Mouse (Mus musculus): ENCODE results near the gene Fignl1. TPM values are rescaled to one million over a fixed set of nuclear protein-coding genes. Genes with fewer than 3 reads are reported as not detected.
A peak's percentile ranks its signal among the peaks of the same experiment; 100 is the strongest.

Gene Fignl1
- polyA plus RNA-seq, 1 experiment from 2014 or later: 99.1 TPM

- WGBS: 93% methylated on average over 4 of the region's 4 CpGs
- H3K4me2 ChIP-seq: no peak overlapping the region
- no peak for DNase-seq (ENCODE audit: low spot score, missing footprints)
- no peak overlapping the region for H3K4me3 ChIP-seq (ENCODE audit: low read depth, low read length)
- H3K36me3 ChIP-seq (ENCODE audit: control insufficient read depth, insufficient read depth, low read length): peaks cover 19% of the 10 kb centered on the region
- H3K27ac ChIP-seq (ENCODE audit: low read depth, low read length): no peak overlapping the region
- ATAC-seq (ENCODE audit: low FRiP score): no peak
- H3K4me1 ChIP-seq (ENCODE audit: control insufficient read depth, insufficient read depth, low read length): peaks cover 11% of the 10 kb centered on the region; the same call in 1 of the 2 replicates
- no peaks in the 10 kb centered on the region for H3K9me3 ChIP-seq (ENCODE audit: control insufficient read depth, low read length)
- H3K9ac ChIP-seq (ENCODE audit: low read length): no peak overlapping the region
- H3K27me3 ChIP-seq (ENCODE audit: control insufficient read depth, insufficient read depth, low read length): no peaks in the 10 kb centered on the region
These were observed 2.8 kb downstream of the Fignl1 start for GRCm38 (mm10) chr11:11805951-11806350.

DNA sequence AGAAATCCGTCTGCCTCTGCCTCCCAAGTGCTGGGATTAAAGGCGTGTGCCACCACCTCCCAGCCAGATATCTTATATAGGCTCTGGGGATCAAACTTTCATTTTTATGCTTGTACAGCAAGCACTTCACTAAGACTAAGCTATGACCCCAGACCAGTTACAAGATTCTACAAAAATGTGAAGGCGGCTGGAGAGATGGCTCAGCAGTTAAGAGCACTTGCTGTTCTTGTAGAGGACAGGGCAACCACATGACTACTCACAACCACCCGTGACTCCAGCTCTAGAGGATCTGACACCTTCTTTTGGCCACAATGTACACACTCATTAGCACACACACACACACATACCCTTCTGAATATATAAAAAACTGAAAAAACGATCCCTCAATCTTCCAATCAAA, 4.3 kb downstream of the Fignl1 start:
- H3K36me3 ChIP-seq (ENCODE audit: control insufficient read depth, insufficient read depth, low read length): peaks cover 22% of the 10 kb centered on the region
- no peak for ATAC-seq (ENCODE audit: low FRiP score)
- no peak overlapping the region for H3K27ac ChIP-seq (ENCODE audit: low read depth, low read length)
- DNase-seq (ENCODE audit: low spot score, missing footprints): peak; percentile 19
- no peak overlapping the region for H3K9ac ChIP-seq (ENCODE audit: low read length)
- H3K4me3 ChIP-seq (ENCODE audit: low read depth, low read length): no peak overlapping the region
- WGBS: 86% methylated on average over 5 of the region's 5 CpGs
- no peaks in the 10 kb centered on the region for H3K27me3 ChIP-seq (ENCODE audit: control insufficient read depth, insufficient read depth, low read length)
- peaks cover 5% of the 10 kb centered on the region; the same call in 1 of the 2 replicates for H3K4me1 ChIP-seq (ENCODE audit: control insufficient read depth, insufficient read depth, low read length)
- H3K9me3 ChIP-seq (ENCODE audit: control insufficient read depth, low read length): no peaks in the 10 kb centered on the region
- H3K4me2 ChIP-seq: no peak overlapping the region

DNA sequence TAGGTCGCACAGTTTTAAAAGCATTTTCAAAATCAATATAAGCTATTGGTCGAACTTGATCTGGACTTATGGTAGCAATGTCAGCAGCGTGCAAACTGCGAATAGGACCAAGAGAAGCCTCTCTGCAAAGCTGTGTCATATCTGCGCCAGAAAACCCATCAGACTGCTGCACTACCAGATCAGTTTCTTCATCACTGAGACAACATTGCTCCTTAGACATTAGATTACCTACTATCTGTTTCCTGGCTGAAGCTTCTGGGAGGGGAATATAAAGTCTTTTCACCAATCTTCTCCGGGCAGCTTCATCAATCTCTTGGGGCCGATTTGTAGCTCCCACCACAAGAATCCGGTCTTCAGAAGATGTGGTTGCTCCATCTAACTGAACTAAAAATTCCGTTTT, 7.7 kb downstream of the Fignl1 start:
- Histone ChIP-seq H3K4me2 (no peak overlapping the region), H3K9me3 (ENCODE audit: control insufficient read depth, low read length) (no peaks in the 10 kb centered on the region), H3K4me3 (ENCODE audit: low read depth, low read length) (no peak overlapping the region), H3K27ac (ENCODE audit: low read depth, low read length) (no peak overlapping the region), H3K36me3 (ENCODE audit: control insufficient read depth, insufficient read depth, low read length) (peaks cover 25% of the 10 kb centered on the region), H3K4me1 (ENCODE audit: control insufficient read depth, insufficient read depth, low read length) (no peaks in the 10 kb centered on the region), H3K27me3 (ENCODE audit: control insufficient read depth, insufficient read depth, low read length) (no peaks in the 10 kb centered on the region), H3K9ac (ENCODE audit: low read length) (no peak overlapping the region)
- DNase-seq (ENCODE audit: low spot score, missing footprints): no peak
- 92% methylated on average over 9 of the region's 9 CpGs for WGBS
- no peak for ATAC-seq (ENCODE audit: low FRiP score)

GRCm38 (mm10) chr11:11800304-11800703, 8.5 kb downstream of the Fignl1 start:
- ATAC-seq (ENCODE audit: low FRiP score) (no peak), DNase-seq (ENCODE audit: low spot score, missing footprints) (no peak)
- Histone ChIP-seq H3K27me3 (ENCODE audit: control insufficient read depth, insufficient read depth, low read length) (no peaks in the 10 kb centered on the region), H3K4me2 (no peak overlapping the region), H3K4me3 (ENCODE audit: low read depth, low read length) (no peak overlapping the region), H3K4me1 (ENCODE audit: control insufficient read depth, insufficient read depth, low read length) (no peaks in the 10 kb centered on the region), H3K9ac (ENCODE audit: low read length) (no peak overlapping the region), H3K36me3 (ENCODE audit: control insufficient read depth, insufficient read depth, low read length) (peaks cover 25% of the 10 kb centered on the region), H3K27ac (ENCODE audit: low read depth, low read length) (no peak overlapping the region), H3K9me3 (ENCODE audit: control insufficient read depth, low read length) (no peaks in the 10 kb centered on the region)
- WGBS: 99% methylated on average over 3 of the region's 3 CpGs

DNA sequence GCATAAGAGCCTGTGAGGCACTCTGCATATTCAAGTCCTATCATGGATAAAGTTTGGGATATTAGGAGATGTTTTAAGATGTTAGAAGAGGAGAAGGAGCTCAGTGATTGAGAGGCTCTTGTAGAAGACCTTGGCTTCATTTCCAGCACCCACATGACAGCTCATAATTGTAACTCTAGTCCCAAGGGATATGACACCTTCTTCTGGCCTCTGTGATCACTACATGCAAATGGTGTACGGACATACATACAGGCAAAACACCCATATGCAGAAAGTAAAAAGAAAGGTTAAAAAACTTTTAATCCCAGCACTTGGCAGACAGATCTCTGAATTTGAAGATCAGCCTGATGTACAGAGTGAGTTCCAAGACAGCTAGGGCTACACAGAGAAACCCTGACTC, 10.1 kb downstream of the Fignl1 start:
- no peaks in the 10 kb centered on the region for H3K4me1 ChIP-seq (ENCODE audit: control insufficient read depth, insufficient read depth, low read length)
- no peaks in the 10 kb centered on the region for H3K27me3 ChIP-seq (ENCODE audit: control insufficient read depth, insufficient read depth, low read length)
- H3K9me3 ChIP-seq (ENCODE audit: control insufficient read depth, low read length): no peaks in the 10 kb centered on the region
- ATAC-seq (ENCODE audit: low FRiP score) (no peak), DNase-seq (ENCODE audit: low spot score, missing footprints) (no peak)
- peaks cover 25% of the 10 kb centered on the region for H3K36me3 ChIP-seq (ENCODE audit: control insufficient read depth, insufficient read depth, low read length)
- no peak overlapping the region for H3K4me3 ChIP-seq (ENCODE audit: low read depth, low read length)
- H3K4me2 ChIP-seq: no peak overlapping the region
- 97% methylated on average over 1 of the region's 1 CpGs for WGBS
- no peak overlapping the region for H3K27ac ChIP-seq (ENCODE audit: low read depth, low read length)
- H3K9ac ChIP-seq (ENCODE audit: low read length): no peak overlapping the region

DNA sequence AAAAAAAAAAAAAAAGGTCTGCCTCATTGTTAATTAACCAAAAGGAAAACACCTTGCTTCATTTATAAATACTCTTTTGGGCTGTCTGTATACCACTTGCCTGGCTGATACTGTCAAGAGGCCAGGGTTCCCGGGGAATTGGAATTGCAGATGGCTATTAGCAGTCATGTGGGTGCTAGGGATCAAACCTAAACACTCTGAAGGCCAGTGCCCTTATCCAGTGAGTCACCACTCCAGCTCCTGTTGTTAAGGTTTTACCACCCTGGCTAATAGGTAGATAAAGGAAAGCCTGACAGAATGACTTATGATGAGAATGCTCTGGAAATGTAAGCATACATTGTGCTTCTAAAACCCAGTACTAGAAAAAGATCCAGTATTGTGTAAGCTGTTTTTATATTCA, 14.1 kb downstream of the Fignl1 start:
- no peaks in the 10 kb centered on the region for H3K4me1 ChIP-seq (ENCODE audit: control insufficient read depth, insufficient read depth, low read length)
- H3K4me2 ChIP-seq: no peak overlapping the region
- no peak for DNase-seq (ENCODE audit: low spot score, missing footprints)
- H3K4me3 ChIP-seq (ENCODE audit: low read depth, low read length): no peak overlapping the region
- H3K9me3 ChIP-seq (ENCODE audit: control insufficient read depth, low read length): no peaks in the 10 kb centered on the region
- no peak overlapping the region for H3K27ac ChIP-seq (ENCODE audit: low read depth, low read length)
- WGBS: 94% methylated on average over 1 of the region's 1 CpGs
- no peak overlapping the region for H3K9ac ChIP-seq (ENCODE audit: low read length)
- no peak for ATAC-seq (ENCODE audit: low FRiP score)
- peaks cover 2% of the 10 kb centered on the region; the same call in 1 of the 2 replicates for H3K36me3 ChIP-seq (ENCODE audit: control insufficient read depth, insufficient read depth, low read length)
- H3K27me3 ChIP-seq (ENCODE audit: control insufficient read depth, insufficient read depth, low read length): no peaks in the 10 kb centered on the region

DNA sequence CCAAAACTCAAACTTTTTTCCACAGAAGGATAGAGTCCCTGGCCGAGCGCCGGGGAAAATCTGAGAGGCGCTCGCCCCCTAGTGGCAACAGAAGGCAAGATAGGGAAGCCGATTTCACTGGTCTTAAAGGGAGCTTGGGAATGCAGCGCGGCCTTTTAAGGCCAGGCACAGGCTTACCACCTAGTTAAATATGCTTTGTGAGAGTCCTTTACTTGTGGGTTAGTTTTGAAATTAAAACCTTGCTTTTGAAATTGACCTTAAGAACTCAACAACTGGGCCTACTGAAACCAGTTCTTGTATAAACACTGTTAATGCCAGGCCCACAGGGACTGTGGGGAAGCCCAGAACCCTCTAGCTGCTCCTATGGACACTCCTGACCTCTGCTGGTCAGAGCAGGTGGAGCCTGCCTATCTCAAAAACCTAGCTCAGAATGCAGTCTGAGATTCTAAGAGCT, 20.2 kb downstream of the Fignl1 start:
- Histone ChIP-seq H3K4me2 (no peak overlapping the region; the same call in 1 of the 2 replicates), H3K27ac (ENCODE audit: low read depth, low read length) (no peak overlapping the region), H3K4me3 (ENCODE audit: low read depth, low read length) (no peak overlapping the region), H3K27me3 (ENCODE audit: control insufficient read depth, insufficient read depth, low read length) (no peaks in the 10 kb centered on the region), H3K36me3 (ENCODE audit: control insufficient read depth, insufficient read depth, low read length) (no peaks in the 10 kb centered on the region), H3K9me3 (ENCODE audit: control insufficient read depth, low read length) (no peaks in the 10 kb centered on the region), H3K9ac (ENCODE audit: low read length) (no peak overlapping the region), H3K4me1 (ENCODE audit: control insufficient read depth, insufficient read depth, low read length) (no peaks in the 10 kb centered on the region)
- ATAC-seq (ENCODE audit: low FRiP score) (peak; percentile 97), DNase-seq (ENCODE audit: low spot score, missing footprints) (peak; percentile 99)
- 1% methylated on average over 8 of the region's 8 CpGs for WGBS

DNA sequence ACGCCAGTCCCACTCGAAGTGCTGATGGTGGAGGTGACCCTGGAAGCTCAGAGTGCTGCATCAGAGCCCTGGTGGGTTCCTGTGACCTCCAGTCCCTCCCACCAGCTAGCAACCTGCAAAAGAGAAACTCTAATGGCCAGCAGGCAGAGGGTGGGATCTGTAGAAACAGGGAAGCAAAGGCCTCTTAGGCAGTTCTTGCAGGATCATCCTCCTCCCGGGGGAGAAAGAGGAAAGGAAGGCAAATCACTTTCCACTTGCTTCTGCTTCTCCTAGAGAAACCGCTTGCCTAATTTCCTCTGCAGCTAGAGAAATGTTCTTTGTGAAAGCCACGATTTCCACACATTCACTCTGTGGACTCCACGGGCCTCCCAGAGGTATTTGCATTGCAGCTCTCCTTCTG, 23.3 kb downstream of the Fignl1 start:
- no peak overlapping the region for H3K4me2 ChIP-seq
- H3K27me3 ChIP-seq (ENCODE audit: control insufficient read depth, insufficient read depth, low read length): no peaks in the 10 kb centered on the region
- no peak overlapping the region for H3K27ac ChIP-seq (ENCODE audit: low read depth, low read length)
- DNase-seq (ENCODE audit: low spot score, missing footprints) (no peak), ATAC-seq (ENCODE audit: low FRiP score) (no peak)
- H3K9ac ChIP-seq (ENCODE audit: low read length): no peak overlapping the region
- no peak overlapping the region for H3K4me3 ChIP-seq (ENCODE audit: low read depth, low read length)
- H3K9me3 ChIP-seq (ENCODE audit: control insufficient read depth, low read length): no peaks in the 10 kb centered on the region
- no peaks in the 10 kb centered on the region for H3K36me3 ChIP-seq (ENCODE audit: control insufficient read depth, insufficient read depth, low read length)
- WGBS: 65% methylated on average over 6 of the region's 6 CpGs
- H3K4me1 ChIP-seq (ENCODE audit: control insufficient read depth, insufficient read depth, low read length): no peaks in the 10 kb centered on the region

DNA sequence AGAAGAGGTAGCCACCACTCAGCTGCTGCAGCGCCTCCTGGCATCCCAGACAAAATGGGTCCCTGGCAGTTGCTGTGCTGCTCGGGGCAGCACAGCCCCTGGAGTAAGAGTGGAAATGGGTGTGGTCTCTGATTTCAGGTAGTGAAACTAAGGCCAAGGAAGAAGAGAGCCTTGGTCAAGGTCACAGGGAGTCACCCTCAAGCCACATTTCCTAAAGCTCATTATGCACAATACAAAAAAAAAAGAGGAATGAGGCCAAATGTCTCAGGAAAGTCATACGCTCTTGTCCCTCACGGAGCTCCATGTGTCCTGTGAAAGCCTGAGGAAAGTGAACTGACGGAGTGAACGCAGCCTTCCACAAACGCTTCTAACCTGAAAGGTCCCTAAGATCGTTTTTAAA, 27.0 kb downstream of the Fignl1 start:
- no peaks in the 10 kb centered on the region for H3K9me3 ChIP-seq (ENCODE audit: control insufficient read depth, low read length)
- no peak overlapping the region for H3K4me3 ChIP-seq (ENCODE audit: low read depth, low read length)
- H3K27me3 ChIP-seq (ENCODE audit: control insufficient read depth, insufficient read depth, low read length): no peaks in the 10 kb centered on the region
- DNase-seq (ENCODE audit: low spot score, missing footprints) (no peak), ATAC-seq (ENCODE audit: low FRiP score) (no peak)
- H3K27ac ChIP-seq (ENCODE audit: low read depth, low read length): no peak overlapping the region
- no peak overlapping the region for H3K4me2 ChIP-seq
- 88% methylated on average over 8 of the region's 8 CpGs for WGBS
- H3K4me1 ChIP-seq (ENCODE audit: control insufficient read depth, insufficient read depth, low read length): no peaks in the 10 kb centered on the region
- H3K9ac ChIP-seq (ENCODE audit: low read length): no peak overlapping the region
- no peaks in the 10 kb centered on the region for H3K36me3 ChIP-seq (ENCODE audit: control insufficient read depth, insufficient read depth, low read length)

DNA sequence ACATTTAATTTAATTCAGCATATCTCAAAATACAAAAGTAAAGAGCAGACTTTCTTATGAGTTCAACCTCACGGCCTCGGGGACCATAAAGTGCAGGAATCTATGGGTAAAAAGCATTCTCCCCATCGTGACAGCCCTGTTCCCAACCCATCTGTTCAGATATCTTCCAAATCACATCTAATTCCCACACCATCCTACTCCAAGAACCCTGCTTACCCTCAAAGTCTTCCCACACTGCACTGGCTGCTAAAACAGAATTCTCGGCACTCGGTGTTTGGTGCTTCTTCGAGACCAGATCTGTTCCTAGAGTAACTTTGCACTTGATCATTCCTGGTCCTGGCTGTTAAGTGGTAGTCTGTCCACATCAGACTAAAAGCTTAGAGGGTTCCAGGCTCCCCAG, 30.4 kb downstream of the Fignl1 start:
- Histone ChIP-seq H3K36me3 (ENCODE audit: control insufficient read depth, insufficient read depth, low read length) (no peaks in the 10 kb centered on the region), H3K4me1 (ENCODE audit: control insufficient read depth, insufficient read depth, low read length) (no peaks in the 10 kb centered on the region), H3K4me2 (no peak overlapping the region), H3K9ac (ENCODE audit: low read length) (no peak overlapping the region), H3K4me3 (ENCODE audit: low read depth, low read length) (no peak overlapping the region), H3K27ac (ENCODE audit: low read depth, low read length) (no peak overlapping the region), H3K9me3 (ENCODE audit: control insufficient read depth, low read length) (no peaks in the 10 kb centered on the region), H3K27me3 (ENCODE audit: control insufficient read depth, insufficient read depth, low read length) (no peaks in the 10 kb centered on the region)
- peak; percentile 57 for DNase-seq (ENCODE audit: low spot score, missing footprints)
- WGBS: 90% methylated on average over 6 of the region's 6 CpGs
- no peak for ATAC-seq (ENCODE audit: low FRiP score)

All from midbrain, embryonic 11.5 days (tissue).